Mouse (Mus musculus) testis, adult 2 months (tissue): ENCODE measurements around the gene Arhgef9.

Experiments used
- CTCF ChIP-seq: fragments of 200-500 bp; IDR thresholded peaks from 2 replicates; pipeline ENCODE4 v1.5.1; 2012; ENCODE audit warnings: low read depth, mild to moderate bottlenecking, inconsistent platforms, low read length, moderate library complexity; ENCODE audit not compliant: control insufficient read depth, insufficient read depth, insufficient replicate concordance
- POLR2A ChIP-seq: fragments of 200-500 bp; IDR thresholded peaks from 2 replicates; pipeline ENCODE4 v1.6.1; 2012; ENCODE audit warnings: low read depth, mild to moderate bottlenecking, inconsistent platforms, low read length, moderate library complexity; ENCODE audit not compliant: control insufficient read depth

DNA sequence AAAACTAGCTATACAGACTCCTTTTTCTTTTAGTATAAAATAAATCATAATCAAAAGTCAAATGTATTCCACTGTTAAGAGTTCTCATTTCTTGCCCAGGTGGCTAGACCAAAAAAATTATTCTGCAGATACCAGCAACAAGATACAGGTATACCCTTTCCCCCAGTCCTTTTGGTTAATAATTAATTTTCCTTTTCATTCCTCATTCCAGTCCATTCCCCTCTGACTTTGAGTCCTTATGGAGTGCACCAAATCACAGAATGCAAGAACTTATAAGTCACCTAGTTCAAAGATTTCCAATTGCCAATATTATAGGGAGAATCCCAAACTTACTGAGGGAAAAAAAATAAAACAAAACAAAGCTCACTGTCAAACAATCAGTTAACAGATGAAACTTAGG, 33.2 kb downstream of the Arhgef9 start:
- TF ChIP-seq CTCF (no peak), POLR2A (no peak)
